Mouse (Mus musculus): ENCODE data around the gene Ipo4.

Gene Ipo4

GRCm38 (mm10) chr14:55629312-55629711 is 6.4 kb downstream of the Ipo4 start:
- DNase-seq (ENCODE audit: low spot score) = no peak

- DNase-seq (ENCODE audit: low spot score) = no peak
Observed at GRCm38 (mm10) chr14:55628077-55628827, 7.5 kb downstream of the Ipo4 start.

GRCm38 (mm10) chr14:55618486-55619195 is 17.1 kb downstream of the Ipo4 start:
- no peak for DNase-seq (ENCODE audit: low spot score)

GRCm38 (mm10) chr14:55617822-55618221 is 17.9 kb downstream of the Ipo4 start, which contains the start of gene Rec8:
Gene Rec8, plus strand, starts transcription at chr14:55618037.
- peak; percentile 88 for DNase-seq (ENCODE audit: low spot score)

GRCm38 (mm10) chr14:55616844-55617243 is 18.9 kb downstream of the Ipo4 start:
- DNase-seq (ENCODE audit: low spot score) = no peak

GRCm38 (mm10) chr14:55615876-55616275 is 19.9 kb downstream of the Ipo4 start:
- DNase-seq (ENCODE audit: low spot score) = no peak

GRCm38 (mm10) chr14:55614565-55615178 is 21.1 kb downstream of the Ipo4 start:
- peak; percentile 44 for DNase-seq (ENCODE audit: low spot score)

GRCm38 (mm10) chr14:55613346-55613745 is 22.4 kb downstream of the Ipo4 start:
- DNase-seq (ENCODE audit: low spot score) = peak; percentile 44

GRCm38 (mm10) chr14:55608339-55608738 is 27.4 kb downstream of the Ipo4 start:
- DNase-seq (ENCODE audit: low spot score) = no peak

- no peak for DNase-seq (ENCODE audit: low spot score)
Observed at GRCm38 (mm10) chr14:55605743-55606459, 29.9 kb downstream of the Ipo4 start.

GRCm38 (mm10) chr14:55604823-55605222 is 30.9 kb downstream of the Ipo4 start:
- DNase-seq (ENCODE audit: low spot score) = no peak

GRCm38 (mm10) chr14:55603633-55604576 is 31.9 kb downstream of the Ipo4 start:
- DNase-seq (ENCODE audit: low spot score) = peak; percentile 85

GRCm38 (mm10) chr14:55603271-55603632 is 32.5 kb downstream of the Ipo4 start, which contains the start of gene Irf9:
Gene Irf9, plus strand, starts transcription at chr14:55603571.
- no peak for DNase-seq (ENCODE audit: low spot score)

GRCm38 (mm10) chr14:55598521-55599390 is 37.0 kb downstream of the Ipo4 start:
- DNase-seq (ENCODE audit: low spot score) = no peak

- no peak for DNase-seq (ENCODE audit: low spot score)
Observed at GRCm38 (mm10) chr14:55596036-55596690, 39.6 kb downstream of the Ipo4 start.

GRCm38 (mm10) chr14:55592226-55592625 is 43.5 kb downstream of the Ipo4 start:
- DNase-seq (ENCODE audit: low spot score) = no peak

- DNase-seq (ENCODE audit: low spot score) = peak; percentile 92
Observed at GRCm38 (mm10) chr14:55591331-55591891, 44.3 kb downstream of the Ipo4 start, which contains the start of gene Rnf31. Gene Rnf31, plus strand, starts transcription at chr14:55591708.

- DNase-seq (ENCODE audit: low spot score) = peak; percentile 93
Observed at GRCm38 (mm10) chr14:55590748-55591330, 44.9 kb downstream of the Ipo4 start, which contains the start of gene Psme2. Gene Psme2, minus strand, starts transcription at chr14:55591113.
